Mouse (Mus musculus): Measurements from ENCODE around the gene Rhno1. TPM values are rescaled to one million over a fixed set of nuclear protein-coding genes. Genes with fewer than 3 reads are reported as not detected.

Gene Rhno1
- polyA plus RNA-seq (2012; rRNA removed; ENCODE audit: low replicate concordance) = 11.6 and 13.9 TPM in 2 replicates

DNA sequence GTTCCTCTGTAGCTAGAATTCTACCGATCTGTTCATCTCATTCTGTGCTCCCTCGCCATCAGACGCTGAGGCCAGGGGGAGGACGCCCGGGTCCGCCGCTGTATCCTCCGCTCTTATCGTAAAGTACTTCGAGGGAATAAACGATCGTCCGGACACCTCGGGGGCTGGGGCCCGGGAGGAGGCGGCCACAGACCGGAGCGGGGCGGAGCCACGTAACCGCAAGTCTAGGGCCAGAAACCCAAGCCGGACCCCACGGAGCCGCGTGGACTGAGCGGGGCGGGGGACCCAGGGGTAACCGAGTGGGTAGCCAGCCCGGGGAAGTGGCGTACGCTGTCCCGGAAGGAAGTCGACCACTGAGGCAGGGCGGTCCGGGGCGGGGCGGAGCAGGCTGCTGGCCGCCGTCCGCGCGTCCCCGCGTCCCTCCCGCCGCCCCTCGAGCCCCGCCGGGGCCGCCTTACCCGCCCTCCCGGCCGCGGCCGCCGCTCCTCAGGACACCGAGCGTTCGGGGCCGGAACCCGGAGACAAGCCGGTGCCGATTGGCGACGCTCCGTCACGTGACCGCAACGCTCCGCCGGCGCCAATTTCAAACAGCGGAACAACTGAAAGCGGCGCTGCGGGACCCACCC lies at the start of gene Rhno1, which contains the start of gene Foxm1:
Rhno1 (minus strand) TSS at position 531 of the 626 bp plus-strand sequence.
Foxm1 (plus strand) TSS at position 587 of the 626 bp plus-strand sequence.

DNA sequence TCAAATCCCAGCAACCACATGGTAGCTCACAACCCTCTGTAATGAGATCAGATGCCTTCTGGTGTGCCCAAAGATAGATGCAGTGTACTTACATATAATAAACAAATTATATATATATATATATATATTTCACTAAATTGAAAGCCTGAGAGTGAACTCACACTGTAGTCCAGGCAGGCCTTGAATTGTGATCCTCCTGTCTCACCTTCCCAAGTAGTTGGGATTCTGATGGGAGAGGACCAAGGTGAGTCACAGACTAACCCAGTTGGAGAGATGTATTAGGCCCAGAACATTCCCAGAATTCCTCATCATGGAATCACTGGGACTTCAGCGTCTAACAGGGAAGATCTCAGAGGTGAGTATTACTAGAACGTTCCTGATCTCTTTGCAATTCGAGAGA lies 36.3 kb upstream of the Rhno1 start, which contains the start of gene Nrip2:
Nrip2 (plus strand) TSS at position 301 of the 400 bp plus-strand sequence.

DNA sequence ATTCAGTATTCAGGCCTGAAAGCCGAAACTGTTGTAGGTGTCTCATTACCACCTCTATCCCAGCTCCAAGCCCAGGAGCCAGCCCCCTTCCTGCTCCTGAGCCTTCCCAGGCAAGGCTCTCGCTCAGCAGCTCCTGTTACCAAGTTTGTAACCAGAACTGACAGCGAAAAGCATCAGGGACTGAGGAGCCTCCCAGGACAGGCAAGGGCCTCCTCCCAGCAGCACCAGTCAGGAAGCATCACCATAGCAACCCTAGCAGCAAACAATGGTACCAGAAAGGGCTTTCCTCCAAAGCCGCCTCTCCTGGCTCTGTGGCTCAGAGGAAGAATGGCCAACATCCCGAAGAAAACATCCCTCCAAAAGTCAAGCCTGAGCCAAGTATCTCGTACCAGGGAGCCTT lies 12.5 kb upstream of the Rhno1 start, which contains the start of the genes Tex52 and Gm44596:
Tex52 (plus strand) TSS at position 265 of the 400 bp plus-strand sequence.
Gm44596 (plus strand) TSS at position 312 of the 400 bp plus-strand sequence.

DNA sequence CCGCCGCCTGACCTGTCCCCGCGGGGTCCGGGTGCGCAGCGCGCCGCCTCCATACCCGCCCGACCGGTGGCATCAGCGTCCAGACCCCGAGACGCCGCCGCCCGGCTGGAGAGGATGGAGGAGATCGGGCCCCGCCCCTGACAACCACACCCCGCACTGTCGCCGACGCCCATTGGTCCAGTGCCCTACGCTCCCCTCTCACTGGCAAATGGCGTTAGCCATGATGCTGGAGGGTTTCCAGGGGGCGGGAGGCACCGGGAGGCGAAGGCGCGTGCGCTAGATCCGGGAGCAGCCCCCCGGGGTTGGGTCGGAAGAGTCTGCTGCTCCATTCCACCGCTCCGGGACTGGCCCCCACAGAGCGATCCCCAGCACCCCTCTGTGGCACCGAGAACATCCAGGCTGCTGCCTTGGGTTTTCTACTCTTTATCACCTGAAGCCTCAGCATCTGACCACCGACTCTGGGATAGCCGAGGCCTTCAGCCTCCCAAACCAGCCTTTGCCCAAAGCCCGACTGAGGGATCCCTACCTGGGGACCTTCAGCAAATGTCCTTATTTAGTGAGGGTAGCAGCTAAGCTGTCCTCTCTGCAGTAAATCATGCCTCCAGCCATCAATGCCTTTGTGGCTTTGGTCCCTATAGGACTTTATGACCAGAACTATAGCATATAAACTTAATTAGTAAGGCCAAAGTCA lies 6.8 kb downstream of the Rhno1 start, which contains the start of gene Tulp3:
Tulp3 (minus strand) TSS at position 126 of the 691 bp plus-strand sequence.

Other genes starting within 250 kb of the Rhno1 start
- gene Tspan9, start 219.3 kb downstream of the Rhno1 start, polyA plus RNA-seq (2012; rRNA removed; ENCODE audit: low replicate concordance) = 45.6 and 65.0 TPM in 2 replicates
- gene Tead4, start 62.1 kb downstream of the Rhno1 start, polyA plus RNA-seq (2012; rRNA removed; ENCODE audit: low replicate concordance) = 2.2 and 2.3 TPM in 2 replicates
- 11.4 and 18.8 TPM in 2 replicates for gene Tulp3, start 7.1 kb downstream of the Rhno1 start, polyA plus RNA-seq (2012; rRNA removed; ENCODE audit: low replicate concordance)
- 8.8 and 9.1 TPM in 2 replicates for gene Foxm1, start 56 bp upstream of the Rhno1 start, polyA plus RNA-seq (2012; rRNA removed; ENCODE audit: low replicate concordance)
- not detected in 2 replicates for gene Tex52, start 12.5 kb upstream of the Rhno1 start, polyA plus RNA-seq (2012; rRNA removed; ENCODE audit: low replicate concordance)
- gene Gm44596, start 12.6 kb upstream of the Rhno1 start, polyA plus RNA-seq (2012; rRNA removed; ENCODE audit: low replicate concordance) = not detected in 2 replicates
- 2.7 and 4.1 TPM in 2 replicates for gene Nrip2, start 36.4 kb upstream of the Rhno1 start, polyA plus RNA-seq (2012; rRNA removed; ENCODE audit: low replicate concordance)
- gene Itfg2, start 62.0 kb upstream of the Rhno1 start, polyA plus RNA-seq (2012; rRNA removed; ENCODE audit: low replicate concordance) = 28.3 and 37.3 TPM in 2 replicates
- 74.1 and 81.9 TPM in 2 replicates for gene Fkbp4, start 75.8 kb upstream of the Rhno1 start, polyA plus RNA-seq (2012; rRNA removed; ENCODE audit: low replicate concordance)
- gene Pzp, start 163.8 kb upstream of the Rhno1 start, polyA plus RNA-seq (2012; rRNA removed; ENCODE audit: low replicate concordance) = 2.2 TPM in 1 of 2 replicates, not detected in the other
- gene A2ml1, start 218.7 kb upstream of the Rhno1 start, polyA plus RNA-seq (2012; rRNA removed; ENCODE audit: low replicate concordance) = not detected in 2 replicates